Mouse (Mus musculus) ovary, postnatal 36 days (tissue): ENCODE data around the gene Adarb2.

Source experiments
- DNase-seq: peaks from one replicate; pipeline ENCODE4 v3.0.0; 2022; ENCODE audit warnings: low spot score, mixed read lengths

The Adarb2 gene

GRCm38 (mm10) chr13:8369868-8370387 lies 167.3 kb downstream of the Adarb2 start:
- no peak for DNase-seq

DNA sequence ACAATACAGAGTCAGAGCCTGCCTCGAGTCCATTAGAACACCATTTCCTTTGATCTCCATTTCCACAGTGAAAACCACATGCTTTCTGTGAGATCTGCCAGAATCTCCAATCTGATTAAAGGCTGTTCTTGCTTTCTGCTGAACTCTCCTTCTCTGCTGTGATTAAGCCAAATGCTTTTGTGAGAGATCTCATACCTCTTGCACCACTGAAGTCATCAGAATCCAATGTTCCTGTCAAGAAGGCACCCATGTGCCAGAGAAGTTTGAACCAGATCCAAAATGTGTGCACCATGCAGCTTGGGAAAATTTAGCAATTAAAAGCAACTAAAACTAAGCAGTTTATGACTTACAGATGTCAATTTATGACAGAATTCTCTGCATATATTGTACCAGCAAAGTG lies 185.9 kb downstream of the Adarb2 start:
- DNase-seq = no peak

GRCm38 (mm10) chr13:8400265-8401041 lies 197.8 kb downstream of the Adarb2 start:
- no peak for DNase-seq

DNA sequence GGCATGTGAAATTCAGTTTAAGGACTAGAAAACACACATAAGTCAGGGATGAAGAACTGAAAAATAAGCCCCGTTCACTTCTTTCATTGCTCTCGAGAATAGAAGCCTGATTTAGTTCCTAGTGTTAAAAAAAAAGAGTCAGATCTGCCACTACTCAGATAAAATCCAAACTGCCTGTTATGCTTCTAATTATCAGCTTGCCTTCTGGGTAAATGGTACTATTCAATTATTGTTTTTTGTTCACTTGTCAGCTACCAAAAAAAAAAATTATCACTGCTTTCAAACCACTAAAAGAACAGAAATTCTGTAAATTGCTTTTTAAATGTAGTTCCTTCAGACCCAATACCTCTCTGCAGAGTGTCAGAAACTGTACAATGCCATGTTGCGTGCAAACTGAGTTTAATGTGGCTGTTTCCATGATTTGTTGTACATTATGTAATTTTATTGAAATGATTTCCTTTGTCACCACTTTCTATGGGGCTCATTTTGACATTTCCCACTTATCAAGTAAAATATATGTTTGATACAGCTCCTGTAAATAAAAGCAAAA lies 199.7 kb downstream of the Adarb2 start:
- no peak for DNase-seq

GRCm38 (mm10) chr13:8406020-8406419 lies 203.4 kb downstream of the Adarb2 start:
- DNase-seq = no peak

- DNase-seq = no peak
These were observed 208.0 kb downstream of the Adarb2 start for GRCm38 (mm10) chr13:8410353-8411318.

- DNase-seq = no peak
These were observed 221.5 kb downstream of the Adarb2 start for GRCm38 (mm10) chr13:8424019-8424719.

DNA sequence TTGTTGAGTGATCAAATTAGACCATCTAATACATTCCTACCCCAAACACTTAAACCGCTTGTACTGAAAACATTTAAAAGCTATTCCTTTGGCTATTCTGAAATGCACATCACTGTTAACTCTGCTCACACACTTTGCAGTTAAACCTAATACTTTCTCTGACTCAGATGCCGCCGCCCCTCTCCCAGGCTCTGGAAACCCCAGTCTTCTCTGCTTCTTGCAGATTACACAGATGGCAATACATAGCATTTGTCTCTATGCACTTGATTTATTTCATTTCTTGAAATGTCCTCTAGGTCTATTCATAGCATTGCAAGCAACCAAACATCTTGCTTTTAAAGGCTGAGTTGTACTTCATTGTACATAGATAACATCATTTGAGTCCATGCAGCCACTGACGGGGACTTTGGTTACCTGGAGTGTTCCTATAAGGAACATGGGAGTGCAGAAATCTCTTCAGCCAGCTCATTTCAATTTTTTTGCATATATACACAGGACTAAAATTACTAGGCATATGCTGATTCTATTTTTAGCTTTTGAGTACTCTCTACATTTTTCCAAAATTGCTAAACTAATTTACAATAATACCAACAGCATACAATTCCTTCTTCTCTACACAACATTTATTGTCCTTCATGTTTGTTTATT lies 236.6 kb downstream of the Adarb2 start:
- DNase-seq = no peak

GRCm38 (mm10) chr13:8445415-8445814 lies 242.7 kb downstream of the Adarb2 start:
- no peak for DNase-seq

DNA sequence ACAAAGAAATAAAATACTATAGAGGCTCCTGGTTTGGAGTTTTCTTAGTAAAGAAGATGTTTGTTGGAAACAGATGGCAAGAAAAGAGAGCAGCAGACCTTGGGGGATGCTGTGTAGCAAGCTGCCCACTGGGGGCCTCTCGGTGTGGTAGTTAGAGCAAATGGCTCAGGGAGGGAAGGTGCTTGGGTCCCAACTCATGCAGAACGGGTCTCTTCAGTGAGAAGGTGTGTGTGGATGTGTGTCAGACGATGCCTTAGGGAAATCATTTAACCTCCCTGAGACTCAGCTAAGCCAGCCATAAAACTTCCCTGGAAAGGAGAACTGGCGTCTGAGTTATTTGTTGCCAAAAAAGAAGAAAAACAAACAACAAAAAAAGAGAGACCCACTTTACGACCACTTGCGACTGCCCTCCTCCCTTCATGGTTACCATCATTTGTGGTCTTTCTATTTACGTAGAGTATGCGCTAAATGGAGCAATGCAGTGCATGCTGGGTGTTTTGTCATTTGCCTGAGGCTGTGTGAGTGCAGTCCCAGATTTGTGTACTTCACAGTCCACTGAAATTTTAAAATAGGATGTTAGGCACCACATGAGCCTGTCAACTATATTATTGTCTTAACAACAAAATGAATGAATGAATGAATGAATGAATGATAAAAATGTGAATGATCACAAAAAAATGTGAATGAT lies 245.7 kb downstream of the Adarb2 start:
- no peak for DNase-seq

DNA sequence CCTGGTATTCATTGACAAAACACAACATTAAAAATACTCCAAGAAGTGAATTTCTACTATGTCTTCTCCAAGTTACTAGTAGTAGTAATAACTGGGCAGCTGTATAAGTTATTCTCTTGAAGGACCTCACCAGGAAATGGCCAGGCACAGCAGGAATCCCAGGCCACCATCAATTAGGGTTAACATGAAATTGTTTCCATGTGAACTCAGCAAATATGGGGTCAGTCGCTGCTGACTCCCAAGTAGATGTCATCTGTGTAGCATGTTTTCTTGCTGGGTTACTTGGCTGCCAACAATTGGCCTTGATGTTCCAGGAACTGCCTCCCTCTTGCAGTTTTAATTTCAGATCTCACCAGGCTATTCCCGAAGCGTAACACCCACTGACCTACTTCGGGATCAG lies 248.9 kb downstream of the Adarb2 start:
- no peak for DNase-seq

DNA sequence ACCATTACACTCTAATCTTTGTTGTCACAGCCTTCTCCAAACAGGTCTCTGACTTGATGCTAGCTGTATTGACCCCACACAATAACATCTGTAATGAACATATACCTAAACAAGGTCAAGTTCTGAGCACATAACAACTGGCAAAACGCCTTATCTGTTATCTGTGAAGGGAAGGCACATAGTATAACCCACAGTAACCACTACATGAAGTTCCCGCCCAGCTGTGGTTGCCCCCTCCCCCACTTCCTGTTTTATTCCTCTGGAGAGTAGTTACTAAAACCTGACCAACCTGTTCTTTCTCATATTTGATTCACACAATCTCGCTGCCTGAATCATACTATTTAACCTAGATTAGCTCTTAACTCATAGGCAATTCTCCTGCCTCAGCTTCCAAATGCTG lies 254.2 kb downstream of the Adarb2 start:
- no peak for DNase-seq

DNA sequence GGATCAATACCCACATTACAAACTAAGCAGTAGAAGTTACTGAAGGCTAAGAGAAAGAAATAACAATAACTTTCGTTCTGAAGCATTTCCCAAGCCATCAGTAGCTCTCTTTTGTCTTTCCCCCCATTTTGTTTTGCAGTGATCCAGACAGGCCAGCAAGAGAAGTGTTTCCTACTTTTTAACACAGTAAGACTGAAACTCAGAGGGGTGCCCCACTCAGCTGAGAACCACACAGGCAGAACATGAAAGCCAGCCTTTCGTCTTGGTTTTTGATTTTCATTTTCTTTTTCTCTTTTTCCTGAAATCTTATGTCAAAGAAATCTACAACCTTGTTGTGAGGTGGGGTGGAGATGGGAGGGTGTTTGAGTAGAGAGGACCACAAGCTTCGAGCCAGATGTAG lies 255.2 kb downstream of the Adarb2 start:
- no peak for DNase-seq

DNA sequence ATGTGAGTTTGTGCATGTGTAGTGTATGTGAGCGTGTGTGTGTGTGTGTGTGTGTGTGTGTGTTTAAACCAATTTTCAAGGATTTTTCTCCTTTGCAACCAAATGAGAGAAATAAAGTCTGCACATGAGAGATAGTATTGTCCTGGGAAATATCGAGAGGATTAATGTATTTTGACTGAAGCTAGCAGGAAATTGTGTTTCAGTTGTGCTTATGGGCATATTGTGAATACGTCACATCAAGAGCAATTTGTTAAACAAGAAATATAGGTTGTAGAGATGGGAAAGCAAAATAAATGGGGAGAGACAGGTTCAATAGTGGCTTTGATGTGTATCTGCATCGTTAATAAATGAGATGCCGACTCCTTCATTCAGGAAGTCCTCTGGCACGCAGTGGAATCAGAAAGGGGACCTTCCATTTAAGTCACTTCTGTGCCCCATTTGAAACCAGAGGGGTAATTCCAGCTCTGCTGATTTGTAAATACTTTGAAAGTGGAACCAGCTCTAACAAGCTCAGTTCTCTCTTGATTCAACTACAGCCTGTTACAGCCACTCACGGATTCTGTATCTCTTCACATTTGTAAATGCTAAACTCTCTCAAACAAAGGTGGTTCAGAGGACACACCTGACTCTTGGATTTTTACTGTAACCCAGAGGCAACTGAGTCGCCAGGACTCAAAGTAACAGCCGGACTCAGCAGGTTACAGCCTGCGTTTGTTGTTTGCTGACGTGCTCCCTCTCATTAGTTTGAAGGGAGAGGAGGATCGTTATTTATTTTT lies 265.1 kb downstream of the Adarb2 start:
- no peak for DNase-seq

- DNase-seq = no peak
These were observed 273.6 kb downstream of the Adarb2 start for GRCm38 (mm10) chr13:8476237-8476636.

DNA sequence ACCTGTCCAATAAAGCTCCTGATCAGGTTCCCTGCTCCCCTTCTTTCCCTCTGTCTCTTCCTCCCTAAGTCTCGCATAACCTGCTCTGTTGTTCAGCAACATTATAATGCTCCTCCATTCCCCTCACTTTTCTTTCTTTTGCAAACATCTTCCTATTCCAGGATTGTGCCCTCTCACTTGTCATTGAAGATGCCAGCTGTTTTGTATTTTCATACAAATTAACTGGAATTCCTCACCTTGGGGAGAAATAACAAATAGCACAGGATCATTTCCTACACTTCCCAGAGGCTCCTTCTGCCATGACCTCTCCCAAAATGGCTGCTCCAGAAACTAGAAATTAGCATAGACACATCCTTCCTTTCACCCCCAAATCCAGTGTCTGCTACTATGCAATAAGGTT lies 276.1 kb downstream of the Adarb2 start:
- no peak for DNase-seq

GRCm38 (mm10) chr13:8479970-8480369 lies 277.3 kb downstream of the Adarb2 start:
- DNase-seq = no peak

GRCm38 (mm10) chr13:8481347-8481746 lies 278.7 kb downstream of the Adarb2 start:
- DNase-seq = no peak

- DNase-seq = no peak
These were observed 282.1 kb downstream of the Adarb2 start for GRCm38 (mm10) chr13:8484592-8485272.
